Mouse (Mus musculus): ENCODE results near the gene Snx21. TPM values are rescaled to one million over a fixed set of nuclear protein-coding genes. Genes with fewer than 3 reads are reported as not detected.
A peak's percentile ranks its signal among the peaks of the same experiment; 100 is the strongest.
"Not testable (repeated sequence)": the region's sequence is repeated elsewhere in the genome, so short reads cannot be mapped to it uniquely, and the experiment has no call there.

Gene Snx21
- total RNA-seq, 2 experiments from 2014 or later = 36.9 to 39.0 TPM

GRCm38 (mm10) chr2:164793236-164793635 is 7.6 kb downstream of the Snx21 start:
- DNase-seq = peak; percentile 77

DNA sequence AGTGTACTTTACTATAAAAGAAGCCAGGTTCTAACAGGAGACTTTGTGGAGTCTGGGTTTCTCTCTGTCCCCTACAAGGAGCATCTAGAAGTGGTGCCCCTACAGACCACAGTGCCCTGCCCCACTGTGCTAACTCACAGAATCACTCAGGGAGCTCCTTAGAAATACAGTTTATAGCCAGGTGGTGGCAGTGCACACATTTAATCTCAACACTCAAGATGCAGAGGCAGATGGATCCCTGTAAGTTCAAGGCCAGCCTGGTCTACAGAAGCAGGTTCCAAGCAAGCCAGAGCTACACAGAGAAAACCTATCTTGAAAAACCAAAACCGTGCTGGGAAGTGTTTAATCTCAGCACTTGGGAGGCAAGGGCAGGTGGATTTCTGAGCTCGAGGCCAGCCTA is 8.1 kb downstream of the Snx21 start:
- no peak for DNase-seq

GRCm38 (mm10) chr2:164794293-164794692 is 8.7 kb downstream of the Snx21 start:
- DNase-seq = peak; percentile 92

DNA sequence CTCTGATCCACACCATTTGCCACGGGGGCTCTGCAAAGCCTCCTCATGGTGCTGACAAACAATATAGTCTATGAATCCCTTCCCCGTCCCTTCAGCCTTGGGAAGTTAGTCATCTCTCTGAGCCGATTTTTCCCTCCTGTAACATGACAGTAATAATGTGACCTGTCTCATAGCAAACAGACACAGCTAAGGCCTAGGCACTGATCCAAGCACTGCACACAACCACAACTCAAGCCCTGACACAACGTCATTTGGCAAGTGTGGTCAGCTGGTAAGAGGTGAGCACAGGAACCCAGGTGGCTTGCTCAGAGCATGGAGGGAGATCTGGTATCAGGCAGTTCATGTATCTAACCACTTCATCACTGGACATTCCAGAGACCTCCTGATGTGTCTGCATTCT is 10.2 kb downstream of the Snx21 start:
- no peak for DNase-seq

- DNase-seq = not testable (repeated sequence)
These were observed 12.9 kb downstream of the Snx21 start for GRCm38 (mm10) chr2:164798554-164798953.

DNA sequence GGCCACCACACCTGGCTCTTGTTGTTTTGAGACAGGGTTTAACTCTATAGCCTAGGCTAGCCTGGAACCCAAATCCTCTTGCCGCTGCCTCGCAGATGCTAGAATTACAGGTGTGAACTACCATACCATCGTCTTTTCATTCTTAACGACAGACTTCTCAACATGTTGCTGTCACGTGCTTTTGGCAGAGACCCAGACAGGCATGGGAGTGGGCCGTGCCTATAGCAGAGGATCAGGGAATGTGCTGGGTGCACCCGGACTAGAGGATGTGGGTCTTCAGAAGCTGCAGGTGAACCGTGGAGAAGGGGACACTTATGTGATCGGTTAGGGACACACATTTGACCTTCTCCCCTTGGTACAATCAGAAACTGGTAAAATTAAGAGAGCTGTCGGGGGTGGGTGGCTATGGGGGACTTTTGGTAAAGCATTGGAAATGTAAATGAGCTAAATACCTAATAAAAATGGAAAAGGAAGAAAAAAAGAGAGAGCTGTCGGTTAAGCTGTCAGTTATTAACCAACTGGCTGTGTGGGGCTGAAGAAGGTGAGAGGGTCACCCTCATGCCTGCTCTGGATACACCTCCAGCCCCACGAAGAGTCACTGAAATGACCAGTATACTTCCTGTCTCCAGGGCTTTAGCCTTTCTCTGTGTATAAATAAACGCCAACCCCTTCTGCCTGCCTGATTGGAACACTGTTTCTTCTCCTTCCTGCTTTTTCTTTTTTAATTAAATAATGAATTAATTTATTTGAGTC is 14.8 kb downstream of the Snx21 start:
- no peak for DNase-seq

DNA sequence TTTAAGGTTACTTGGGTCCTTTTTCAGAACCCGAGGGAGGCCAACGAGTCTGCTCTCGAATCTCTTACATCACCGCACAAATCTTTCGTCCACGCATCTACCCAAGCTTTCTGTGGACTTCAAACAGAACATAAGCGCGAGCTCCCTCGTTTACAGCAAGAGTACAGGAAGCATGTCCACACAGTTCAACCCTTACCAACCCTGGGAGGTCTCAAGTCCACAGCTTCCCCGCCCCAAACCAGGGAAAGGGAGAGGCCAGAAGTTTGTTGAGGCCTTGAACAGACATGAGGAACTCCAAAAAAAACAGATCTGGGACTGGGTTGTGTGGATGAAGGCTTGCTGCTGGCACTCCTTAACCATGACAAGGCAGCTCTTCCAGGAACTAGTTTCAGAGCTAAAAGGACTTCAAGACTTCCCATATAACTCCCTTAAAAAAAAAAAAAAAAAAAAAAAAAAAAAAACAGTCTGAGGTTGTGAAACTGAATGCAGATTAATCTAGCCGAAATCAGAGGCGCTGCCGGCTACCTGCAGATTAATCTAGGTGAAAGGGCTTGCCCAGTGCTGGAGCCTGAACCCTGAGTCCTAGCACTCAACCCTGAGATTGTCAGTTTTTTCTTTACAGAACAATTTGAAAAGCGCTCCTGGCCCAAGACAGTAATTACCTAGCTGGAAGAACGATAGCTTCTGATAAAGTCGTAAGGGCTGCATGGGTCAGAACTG is 17.7 kb downstream of the Snx21 start:
- DNase-seq = no peak

DNA sequence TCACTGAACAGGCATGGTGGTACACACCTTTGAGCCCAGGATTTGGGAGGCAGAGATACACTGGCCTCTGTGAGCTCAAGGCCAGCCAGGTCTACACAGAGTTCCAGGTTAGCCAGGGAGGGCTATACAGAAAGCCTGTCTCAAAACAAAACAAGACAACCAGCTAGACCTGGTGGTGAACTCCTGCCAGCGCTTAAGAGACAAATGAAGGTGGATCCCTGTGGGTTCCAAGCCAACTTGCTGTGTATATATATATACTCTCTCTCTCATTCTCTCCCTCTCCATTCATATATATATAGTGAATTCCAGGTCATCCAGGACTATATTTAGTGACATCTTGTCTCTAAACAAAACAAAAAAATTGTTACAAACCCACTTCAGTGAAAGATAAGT is 18.3 kb downstream of the Snx21 start:
- no peak for DNase-seq

GRCm38 (mm10) chr2:164804533-164805331 is 19.1 kb downstream of the Snx21 start, which contains the start of the genes Acot8 and Zswim3:
Gene Acot8, minus strand, starts transcription at chr2:164804882.
Gene Zswim3, plus strand, starts transcription at chr2:164805098.
- peak; percentile 98 for DNase-seq

GRCm38 (mm10) chr2:164805332-164805718 is 19.7 kb downstream of the Snx21 start:
- no peak for DNase-seq

DNA sequence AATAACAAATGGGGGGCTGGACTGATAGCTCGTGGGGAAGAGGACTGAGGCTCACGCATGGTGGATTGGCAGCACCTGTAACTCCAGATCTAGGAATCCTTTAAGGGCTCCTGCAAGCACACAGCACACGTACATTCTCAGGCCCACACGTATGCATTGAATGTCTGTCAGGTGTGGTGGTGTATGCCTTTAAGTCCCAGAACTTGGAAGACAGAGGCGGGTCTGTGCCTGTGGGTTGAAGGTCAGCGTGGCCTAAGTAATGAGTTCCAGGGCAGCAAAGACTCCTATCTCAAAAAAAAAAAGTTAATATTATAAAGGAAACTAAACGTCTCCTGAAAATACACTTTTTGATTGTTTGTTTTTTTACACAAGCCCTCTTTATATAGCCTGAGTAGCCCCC is 21.0 kb downstream of the Snx21 start:
- peak; percentile 12 for DNase-seq

GRCm38 (mm10) chr2:164813557-164813956 is 27.9 kb downstream of the Snx21 start:
- no peak for DNase-seq

- no peak for DNase-seq
These were observed 29.7 kb downstream of the Snx21 start for GRCm38 (mm10) chr2:164815348-164815747.

- no peak for DNase-seq
These were observed 30.2 kb downstream of the Snx21 start for GRCm38 (mm10) chr2:164815821-164816220.

DNA sequence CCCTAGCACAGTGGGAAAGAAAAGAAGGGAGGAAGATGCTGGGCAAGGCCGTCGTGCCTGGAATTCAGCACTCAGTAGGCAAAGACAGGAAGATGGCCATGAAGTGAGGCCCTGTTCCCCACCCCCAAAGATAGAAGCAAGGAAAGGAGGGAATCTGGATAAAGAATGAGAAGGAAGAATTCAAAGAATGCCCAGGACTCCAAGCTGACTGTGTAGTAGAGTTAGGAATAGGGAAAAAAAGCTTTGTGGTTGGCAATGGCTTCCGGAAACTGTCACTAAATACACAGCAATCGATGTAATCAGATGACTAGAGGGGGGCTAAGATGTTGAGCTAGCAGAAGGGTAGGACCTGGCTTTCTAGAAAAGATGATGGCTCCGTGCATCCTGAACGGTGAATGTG is 31.6 kb downstream of the Snx21 start:
- DNase-seq = no peak

- no peak for DNase-seq
These were observed 32.1 kb downstream of the Snx21 start for GRCm38 (mm10) chr2:164817703-164818102.

GRCm38 (mm10) chr2:164821060-164821459 is 35.4 kb downstream of the Snx21 start:
- no peak for DNase-seq

GRCm38 (mm10) chr2:164822636-164823165 is 37.1 kb downstream of the Snx21 start, which contains the start of gene Zswim1:
Gene Zswim1, plus strand, starts transcription at chr2:164822686.
- peak; percentile 100 for DNase-seq

DNA sequence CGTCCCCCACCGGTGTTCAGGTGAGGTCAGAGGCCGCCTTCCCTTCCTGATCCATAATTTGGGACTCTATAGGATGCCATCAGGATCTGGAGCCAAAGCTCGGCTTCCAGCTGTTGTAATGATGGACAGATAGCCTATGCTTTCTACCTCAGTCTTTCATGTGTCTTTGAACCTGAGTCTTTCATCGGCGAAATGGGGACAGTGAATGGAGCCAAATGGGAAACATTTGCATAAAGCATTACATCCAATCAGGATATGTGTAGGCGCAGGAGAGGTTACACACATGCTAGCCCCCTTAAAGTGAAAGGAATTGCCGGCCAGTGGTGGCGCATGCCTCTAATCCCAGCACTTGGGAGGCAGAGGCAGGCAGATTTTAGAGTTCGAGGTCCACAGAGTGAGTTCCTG is 37.6 kb downstream of the Snx21 start:
- DNase-seq = peak; percentile 43

DNA sequence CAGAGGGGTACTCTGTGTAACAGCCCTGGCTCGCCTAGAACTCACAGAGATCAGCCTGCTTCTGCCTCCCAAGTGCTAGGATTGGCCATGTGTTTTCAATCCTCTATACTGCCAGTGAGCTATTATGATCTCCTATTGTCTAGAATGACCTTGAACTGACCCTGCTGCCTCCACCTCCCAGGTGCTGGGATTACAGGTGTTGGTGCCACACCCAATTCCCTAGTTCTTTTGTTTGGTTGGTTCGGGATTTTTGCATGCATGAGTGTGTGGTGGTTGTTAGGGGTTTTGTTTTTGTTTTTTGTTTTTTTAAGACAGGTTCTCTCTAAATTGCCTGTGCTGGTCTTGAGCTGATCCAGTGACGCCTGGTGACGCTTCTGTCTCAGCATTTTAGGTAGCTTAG is 38.3 kb downstream of the Snx21 start:
- no peak for DNase-seq

DNA sequence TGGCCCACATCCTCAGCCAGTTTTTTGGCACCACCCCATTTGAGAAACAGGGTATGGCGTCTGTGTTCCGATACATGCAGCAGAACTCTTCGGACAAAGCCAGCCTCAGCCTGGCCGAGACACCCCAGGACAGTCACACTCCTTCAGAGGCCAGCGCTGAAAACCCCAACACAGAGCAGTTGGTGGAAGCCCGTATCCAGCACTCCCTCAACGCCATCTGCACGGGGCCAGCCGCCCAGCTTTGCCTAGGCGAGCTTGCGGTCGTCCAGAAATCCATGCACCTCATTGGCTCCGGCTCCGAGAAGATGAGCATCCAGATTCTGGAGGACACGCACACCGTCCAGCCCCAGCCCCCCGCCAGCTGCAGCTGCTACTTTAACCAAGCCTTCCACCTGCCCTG is 39.9 kb downstream of the Snx21 start:
- DNase-seq = no peak

- no peak for DNase-seq
These were observed 41.7 kb downstream of the Snx21 start for GRCm38 (mm10) chr2:164827146-164827850.
